Mouse (Mus musculus): ENCODE measurements around the gene Zbtb20.

The Zbtb20 gene

DNA sequence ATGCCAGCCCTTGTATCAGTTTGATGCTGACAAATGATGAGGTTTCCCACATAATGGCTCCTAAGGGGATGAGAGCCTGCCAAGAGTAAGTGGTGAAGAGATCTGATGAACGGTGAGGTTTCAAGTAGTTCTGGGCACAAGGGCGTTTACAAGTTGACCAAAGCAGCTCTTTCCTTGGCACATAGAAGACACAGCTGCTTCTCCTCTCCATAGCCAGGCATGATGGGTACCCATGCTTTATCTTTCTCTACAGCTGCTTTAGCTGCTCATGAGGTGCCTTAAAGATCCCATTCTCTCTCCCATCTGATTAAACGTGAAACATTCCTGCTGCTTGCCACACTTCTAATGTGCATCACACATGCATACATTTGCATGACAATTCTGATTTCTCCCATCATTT, 595.4 kb downstream of the Zbtb20 start:
- DNase-seq (ENCODE audit: low read depth in 1 of 2, low spot score in 2 of 2), result no peak

DNA sequence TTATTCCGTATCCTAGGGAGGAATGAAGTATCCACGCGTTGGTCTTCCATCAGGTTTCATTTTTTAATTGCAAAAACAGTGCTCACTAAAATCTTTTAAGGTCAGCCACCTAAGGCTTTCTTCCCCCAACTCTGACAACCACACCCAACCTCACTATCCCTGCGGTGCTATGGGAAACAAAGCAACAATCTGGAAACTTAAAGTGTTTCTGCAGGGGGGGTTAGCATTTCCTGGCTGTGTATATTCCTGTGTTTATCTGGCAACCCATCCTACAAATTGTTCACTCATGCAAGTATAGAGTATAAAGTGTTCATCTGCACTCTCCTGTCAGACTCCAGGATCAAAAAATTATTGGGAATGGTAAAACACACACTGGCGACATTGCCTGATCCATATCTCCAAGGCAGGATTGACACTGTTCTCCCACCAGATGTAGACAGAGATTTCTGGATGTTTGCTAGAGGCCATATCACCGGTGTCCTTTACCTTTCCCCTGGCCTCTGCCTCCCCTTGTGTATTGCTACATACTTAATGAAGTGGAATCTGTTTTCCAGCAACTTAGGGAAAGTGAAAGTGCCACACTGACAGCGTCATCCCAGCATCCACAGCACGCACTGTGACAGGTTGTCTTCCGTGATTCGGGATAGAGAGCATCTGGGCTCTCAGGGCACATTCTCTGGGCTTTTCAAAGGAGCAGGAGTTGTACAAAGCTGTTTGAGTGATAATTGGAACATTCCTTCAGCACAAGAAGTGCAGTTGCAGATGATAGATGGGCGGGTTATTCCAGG, 599.5 kb downstream of the Zbtb20 start:
- DNase-seq (ENCODE audit: low read depth in 1 of 2, low spot score in 2 of 2), result no peak

DNA sequence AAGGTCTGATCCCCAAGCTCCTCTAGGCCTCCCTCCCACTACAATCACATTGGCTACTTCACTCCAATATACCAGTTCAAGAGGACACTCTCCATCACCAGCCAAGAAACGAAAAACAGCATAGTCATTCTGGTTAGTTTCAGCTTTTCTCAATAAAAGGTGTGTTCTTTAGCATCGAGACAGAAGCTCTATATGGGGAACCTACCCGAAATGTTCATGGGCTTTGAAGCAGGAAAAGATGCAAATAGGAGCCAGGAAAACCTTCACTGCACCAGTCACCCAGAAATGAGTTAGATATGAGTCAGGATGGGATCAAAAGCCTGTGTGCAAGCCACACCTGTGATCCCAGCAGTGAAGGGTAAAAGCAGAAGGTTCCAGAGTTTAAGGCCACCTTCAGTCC, 601.2 kb downstream of the Zbtb20 start:
- no peak for DNase-seq (ENCODE audit: low read depth in 1 of 2, low spot score in 2 of 2)

DNA sequence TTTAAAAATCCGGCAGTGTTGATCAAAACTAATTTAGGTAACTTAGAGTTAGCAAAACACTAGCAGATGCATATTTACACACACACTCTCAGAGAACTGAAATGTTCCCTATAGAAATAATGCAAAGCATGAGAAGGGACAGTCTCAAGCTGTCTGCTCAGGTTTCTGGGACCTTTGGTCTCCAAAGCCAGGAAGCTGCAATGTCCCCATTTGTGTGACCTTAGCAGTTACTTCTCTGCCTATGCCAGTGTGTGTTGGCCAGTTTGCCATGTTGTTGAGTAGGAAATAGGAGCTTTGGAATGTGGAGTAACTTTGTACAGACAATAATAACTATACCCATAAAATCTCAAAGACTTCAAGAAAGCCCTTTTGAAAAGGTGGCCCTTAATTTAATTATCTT, 602.7 kb downstream of the Zbtb20 start:
- no peak for DNase-seq (ENCODE audit: low read depth in 1 of 2, low spot score in 2 of 2)

DNA sequence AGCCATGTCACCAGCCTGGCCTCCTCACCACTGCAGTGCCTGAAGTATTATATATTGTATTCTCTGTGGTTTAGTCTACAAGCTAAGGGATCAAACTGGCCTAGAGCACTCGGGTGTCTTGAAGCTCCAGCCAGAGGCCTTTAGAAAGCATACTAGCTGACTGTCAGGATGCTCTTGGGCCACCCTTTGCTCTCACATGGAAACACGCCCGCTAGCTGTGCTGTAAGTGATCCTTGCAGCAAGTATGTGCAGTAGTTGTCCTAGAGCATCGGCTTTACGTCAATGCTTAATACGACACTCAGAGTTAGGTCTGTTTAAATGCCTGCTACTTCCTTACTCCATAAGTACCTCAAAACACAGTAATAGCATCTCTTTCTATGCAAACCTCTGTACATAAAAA, 604.9 kb downstream of the Zbtb20 start:
- no peak for DNase-seq (ENCODE audit: low read depth in 1 of 2, low spot score in 2 of 2)

DNA sequence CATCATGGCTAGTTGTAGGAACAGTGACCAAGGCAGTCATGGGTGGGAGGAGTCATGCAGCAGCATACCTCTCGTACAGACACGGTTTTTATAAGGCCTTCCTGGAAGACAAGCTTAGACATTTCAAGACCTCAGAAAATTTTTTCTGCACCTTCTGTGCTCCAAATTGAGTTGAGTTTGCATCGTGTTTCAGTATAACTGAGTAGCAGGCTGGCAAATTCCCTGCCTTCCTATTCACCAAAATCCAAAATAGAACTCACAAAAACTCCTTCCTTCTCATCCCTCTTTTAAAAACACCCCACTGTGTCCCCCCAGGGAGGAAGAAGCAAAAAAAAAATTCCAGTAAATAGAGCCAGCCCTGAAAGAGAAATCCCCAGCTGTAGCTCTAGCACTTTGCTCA, 606.4 kb downstream of the Zbtb20 start:
- no peak for DNase-seq (ENCODE audit: low read depth in 1 of 2, low spot score in 2 of 2)

DNA sequence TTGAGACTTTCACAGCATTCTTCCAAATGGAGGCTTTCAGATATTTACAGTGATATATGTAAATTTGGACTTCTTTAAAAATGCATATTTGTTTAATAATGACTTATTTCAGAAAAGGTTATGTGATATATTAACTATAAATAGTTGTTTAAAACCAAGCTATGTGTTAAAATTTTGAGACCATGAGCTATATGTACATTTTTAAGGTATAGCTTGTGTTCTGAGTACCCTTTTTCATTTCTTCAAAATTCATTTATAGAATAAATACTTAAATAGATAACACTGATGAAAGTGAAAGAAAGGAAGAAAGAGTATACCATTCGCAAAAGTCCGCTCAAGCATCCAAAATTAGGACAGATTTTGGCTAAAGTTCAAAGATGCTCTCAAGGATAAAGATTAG, 607.1 kb downstream of the Zbtb20 start:
- no peak for DNase-seq (ENCODE audit: low read depth in 1 of 2, low spot score in 2 of 2)

DNA sequence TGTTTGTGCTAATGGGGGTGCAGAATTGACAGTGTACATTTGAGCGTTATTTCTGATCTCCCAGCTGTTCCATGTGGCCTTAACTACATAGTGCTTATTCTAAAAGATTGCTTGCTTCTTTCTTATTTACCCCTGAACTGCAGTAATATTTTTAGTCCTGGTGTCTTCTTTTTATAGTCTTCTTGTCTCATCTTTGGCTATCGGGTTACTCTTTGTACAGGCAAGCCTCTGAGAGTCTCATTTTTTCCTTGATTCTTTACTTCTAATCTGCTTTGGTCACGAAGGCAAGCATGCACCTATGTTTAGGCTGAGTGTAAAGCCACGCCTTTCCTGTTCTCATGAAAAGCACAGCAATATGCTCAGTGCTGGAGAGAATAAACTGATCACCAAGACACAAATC, 608.7 kb downstream of the Zbtb20 start:
- no peak for DNase-seq (ENCODE audit: low read depth in 1 of 2, low spot score in 2 of 2)

DNA sequence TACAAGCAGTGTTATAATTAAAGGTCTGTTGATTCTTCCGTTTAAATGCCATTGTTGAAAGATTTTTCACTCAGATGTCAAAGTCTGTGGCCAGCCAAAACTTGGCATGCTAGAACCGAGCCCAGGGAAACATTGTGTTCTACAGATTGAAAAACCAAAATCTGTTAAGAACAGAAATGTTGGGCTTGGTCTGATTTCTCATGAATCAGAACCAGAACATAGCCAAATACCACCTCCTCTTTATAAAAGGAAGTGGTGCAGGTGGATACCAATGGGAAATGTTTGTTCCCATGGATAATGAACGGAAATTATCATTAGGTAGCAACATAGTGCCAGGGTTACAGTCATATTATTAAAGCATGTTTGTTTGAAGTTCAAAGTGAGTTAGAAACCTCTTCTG, 613.7 kb downstream of the Zbtb20 start:
- DNase-seq (ENCODE audit: low read depth in 1 of 2, low spot score in 2 of 2), result no peak

DNA sequence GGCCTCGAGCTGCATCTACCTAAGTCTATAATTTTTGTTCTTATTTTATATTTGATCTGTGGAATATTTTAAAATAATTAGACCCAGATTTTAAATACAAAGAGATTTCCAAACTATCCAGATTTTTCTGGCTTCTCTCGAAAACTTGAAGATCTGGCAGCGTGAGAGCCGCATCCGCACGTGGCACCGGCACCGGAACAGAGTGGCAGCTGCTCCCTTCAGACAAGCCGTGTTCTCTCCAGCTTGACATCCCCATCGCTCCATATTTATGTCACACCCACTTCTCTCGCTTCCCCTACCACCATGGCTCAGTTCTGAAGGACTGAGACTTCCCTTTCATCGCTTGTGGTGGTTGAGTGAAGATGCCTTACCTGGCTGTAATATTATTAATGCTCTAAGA, 614.3 kb downstream of the Zbtb20 start:
- no peak for DNase-seq (ENCODE audit: low read depth in 1 of 2, low spot score in 2 of 2)

DNA sequence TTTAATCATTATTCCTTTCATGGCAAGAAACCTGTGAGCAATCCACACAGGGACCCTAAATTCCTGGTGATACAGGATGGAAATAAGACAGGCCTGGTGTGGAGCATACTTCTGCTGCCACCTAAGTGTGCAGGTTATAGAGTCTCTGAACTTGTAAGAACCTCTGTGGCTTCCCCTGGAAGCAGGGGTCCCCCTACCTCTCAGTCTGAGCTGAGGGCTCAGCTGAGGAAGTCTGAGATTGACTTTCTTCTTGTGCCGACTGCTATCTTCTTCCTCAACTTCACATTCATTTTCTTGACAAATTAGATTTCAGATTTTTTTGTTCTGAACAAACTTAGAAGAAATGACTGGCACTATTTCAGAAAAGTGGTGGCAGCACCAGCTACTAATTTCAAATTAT, 617.2 kb downstream of the Zbtb20 start:
- no peak for DNase-seq (ENCODE audit: low read depth in 1 of 2, low spot score in 2 of 2)

DNA sequence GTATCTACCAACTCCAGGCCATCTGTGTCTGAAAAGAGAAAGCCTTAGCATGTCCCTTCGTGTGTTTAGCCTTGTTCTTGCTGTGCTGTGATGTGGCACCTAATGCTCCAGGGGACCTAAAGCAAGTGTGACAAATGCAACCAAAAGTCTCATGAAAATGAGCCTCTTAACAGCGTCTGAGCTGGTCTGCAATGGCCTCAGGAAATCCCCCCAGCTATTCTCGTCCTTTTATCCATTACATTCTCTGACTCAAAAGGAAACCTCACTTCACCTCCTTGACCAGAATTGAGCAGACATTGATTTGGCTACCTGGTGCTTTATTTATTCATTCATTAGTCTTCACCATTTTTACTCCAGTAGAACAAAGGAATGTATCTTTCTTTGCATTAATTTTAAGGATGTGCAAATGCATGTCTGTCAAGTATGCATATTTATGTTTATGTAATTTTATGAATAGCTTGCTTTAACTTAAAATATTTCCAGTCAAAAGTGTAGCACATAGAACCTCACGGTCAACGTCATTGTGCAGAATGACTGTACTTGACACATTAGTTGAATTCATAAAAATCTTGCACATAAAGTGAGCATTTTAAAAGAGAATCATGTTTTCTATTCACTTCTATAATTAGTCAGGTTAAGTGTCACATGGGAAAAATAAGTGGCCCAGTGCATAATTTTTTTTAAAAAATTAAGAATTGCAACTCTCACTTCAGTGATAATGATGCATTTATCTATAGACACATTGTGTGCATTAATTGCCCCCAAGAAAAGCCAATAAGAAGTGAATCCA, 618.1 kb downstream of the Zbtb20 start:
- DNase-seq (ENCODE audit: low read depth in 1 of 2, low spot score in 2 of 2), result no peak

DNA sequence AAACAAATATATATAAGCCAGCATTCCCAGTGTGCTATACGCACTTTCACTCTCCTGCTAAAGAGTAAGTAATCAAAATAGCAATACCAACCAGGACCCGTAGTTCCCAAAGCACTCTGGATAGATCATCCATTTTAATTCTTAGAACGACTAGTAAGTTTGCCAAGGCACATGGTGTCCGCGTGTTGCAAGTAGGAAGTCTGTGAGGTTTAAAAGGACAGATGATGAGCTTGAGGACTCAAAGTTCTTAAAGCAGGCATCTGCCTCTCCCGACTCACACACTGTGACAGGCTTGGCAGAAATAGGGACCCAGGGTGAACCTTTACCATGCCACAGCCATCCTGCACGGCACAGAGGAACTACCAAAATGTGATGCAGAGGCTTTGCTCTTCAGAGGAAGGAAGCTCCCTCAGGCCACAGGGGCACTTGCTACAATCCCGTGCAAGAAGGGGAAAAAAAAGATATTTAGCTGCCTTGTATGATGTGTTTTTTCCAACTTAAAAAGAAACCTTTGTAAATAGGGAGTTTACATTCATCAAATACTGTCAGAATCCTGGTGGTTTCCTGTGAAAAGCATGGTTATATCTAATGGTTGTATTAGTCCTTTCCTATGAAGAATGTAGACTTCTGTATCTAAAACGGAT, 619.6 kb downstream of the Zbtb20 start:
- DNase-seq (ENCODE audit: low read depth in 1 of 2, low spot score in 2 of 2), result no peak

DNA sequence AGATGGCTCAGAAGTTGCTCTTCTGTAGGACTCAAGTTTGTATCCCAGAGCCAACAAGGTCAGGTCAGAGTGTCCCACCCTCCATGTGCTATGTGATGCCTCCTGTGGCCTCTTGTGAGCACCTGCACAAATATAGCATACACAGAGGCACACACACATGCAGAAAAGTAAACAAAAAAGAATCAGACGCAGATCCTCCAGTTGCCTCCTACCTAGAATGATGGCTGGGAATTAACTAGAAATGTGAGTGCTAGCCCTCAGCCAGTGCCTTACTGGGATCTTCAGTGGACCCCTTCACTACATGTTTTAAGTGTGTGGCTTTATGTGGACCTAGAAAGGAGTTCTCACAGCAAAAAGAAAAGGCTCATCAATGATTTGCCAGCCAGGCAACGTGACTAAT, 621.4 kb downstream of the Zbtb20 start:
- no peak for DNase-seq (ENCODE audit: low read depth in 1 of 2, low spot score in 2 of 2)

DNA sequence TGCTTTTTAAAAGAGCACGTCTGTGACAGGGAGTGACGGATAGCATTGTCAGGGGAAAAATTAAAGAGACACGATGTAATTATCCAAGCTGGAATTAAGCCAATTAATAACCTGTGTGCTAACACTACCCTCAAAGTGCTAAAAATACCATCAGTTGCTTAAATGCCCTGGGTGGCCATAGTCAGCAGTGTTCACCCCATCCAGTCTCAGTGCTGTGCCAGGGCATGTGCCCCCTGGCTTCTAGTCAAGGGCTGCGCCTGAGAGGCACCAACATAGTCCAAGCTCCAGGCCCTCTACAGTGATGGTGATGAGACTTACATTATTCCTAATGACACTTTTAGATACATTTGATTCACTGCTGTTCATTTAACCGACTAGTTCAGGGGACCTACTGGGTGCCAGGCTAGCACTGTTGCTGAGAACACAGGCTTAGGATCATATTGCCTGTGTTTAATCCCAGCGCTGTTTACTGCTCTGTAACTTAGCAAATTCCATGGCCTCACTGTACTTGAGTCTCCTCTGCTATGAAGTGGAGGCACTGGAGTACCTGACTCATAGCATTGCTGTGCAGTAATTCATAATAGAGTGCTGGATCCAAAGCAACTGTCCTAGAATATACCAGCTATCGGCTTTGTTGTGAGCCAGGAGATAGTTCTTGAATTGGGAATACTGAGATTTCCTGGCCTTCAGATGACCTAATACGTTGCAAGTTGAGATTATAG, 624.6 kb downstream of the Zbtb20 start:
- no peak for DNase-seq (ENCODE audit: low read depth in 1 of 2, low spot score in 2 of 2)

DNA sequence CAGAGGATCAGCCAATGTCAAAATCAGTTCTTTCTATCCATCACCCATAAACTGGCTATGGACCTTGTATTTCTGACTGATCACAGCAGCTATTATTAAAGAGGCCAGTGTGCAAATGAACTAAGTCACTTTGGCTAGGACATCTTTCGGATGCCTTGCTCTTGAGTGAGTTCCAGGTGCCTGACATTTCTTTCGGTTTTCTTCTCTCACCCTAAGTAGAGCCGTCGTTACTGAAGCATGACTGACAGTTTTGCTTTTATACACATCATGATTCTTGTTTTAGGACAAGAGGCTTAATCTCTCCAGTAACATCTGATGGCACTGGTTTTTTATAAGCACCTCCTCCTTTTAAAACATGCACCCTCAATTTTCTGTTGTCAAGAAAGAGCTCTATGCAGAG, 625.6 kb downstream of the Zbtb20 start:
- no peak for DNase-seq (ENCODE audit: low read depth in 1 of 2, low spot score in 2 of 2)

DNA sequence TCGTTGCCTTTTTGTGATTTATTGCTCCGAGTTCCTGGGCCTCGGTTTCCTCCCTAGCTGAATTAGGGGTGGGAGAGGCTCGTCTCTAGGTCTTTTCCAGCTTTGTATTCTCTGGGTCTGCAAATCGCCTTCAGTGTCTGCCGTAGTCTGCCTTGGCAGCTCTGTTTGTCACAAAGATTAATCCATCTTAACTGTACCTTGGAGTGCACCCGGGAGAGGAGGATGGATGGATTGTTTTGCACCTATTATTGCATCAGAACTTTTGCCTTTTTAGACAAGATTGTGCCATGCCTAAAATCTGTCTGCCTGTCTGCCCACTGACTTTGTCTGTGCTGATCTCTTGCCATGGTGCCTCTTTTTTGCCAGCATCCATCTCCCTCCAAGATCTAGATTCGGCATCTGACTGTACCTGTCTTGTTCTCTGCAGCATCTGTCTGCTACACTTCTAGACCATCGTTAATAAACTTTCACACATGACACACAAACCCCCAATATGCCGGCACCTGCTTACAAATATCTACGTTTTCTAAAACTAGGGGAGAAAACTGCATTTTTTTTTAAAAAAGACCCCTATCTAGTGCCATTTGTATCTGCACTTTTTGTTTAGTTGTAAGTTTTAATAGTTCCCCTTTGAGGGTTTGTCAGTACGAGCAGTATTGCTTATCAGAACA, 626.8 kb downstream of the Zbtb20 start:
- no peak for DNase-seq (ENCODE audit: low read depth in 1 of 2, low spot score in 2 of 2)

DNA sequence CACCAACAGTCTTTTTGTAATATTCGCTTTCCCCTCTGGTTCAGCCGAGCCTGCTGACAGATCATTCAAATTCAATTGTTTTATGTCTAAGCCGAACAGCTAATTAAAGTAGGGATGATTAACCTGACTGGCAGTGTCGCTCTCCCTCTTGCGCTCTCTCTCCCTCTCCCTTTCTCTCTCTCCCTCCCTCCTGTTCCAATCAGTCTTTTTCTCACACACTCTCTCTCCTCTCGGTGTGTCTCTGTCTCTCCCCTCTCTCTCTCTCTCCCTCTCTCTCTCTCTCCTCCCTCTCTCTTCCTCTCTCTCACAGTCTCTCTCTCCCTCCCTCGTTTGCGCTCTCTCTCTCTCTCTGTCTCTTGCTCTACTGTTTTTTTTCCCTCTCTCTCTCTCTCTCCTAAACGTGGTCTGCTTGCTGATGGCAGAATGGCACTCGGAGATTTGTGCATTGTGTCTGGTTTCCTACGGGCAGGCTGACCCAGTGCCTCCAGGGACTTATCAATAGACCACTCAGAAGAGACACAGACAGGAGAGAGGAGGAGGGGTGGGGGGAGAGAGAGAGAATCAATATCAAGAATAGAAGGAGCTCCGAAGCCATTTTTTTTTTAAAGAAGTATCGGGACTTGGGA, 627.4 kb downstream of the Zbtb20 start:
- DNase-seq (ENCODE audit: low read depth in 1 of 2, low spot score in 2 of 2), result no peak

DNA sequence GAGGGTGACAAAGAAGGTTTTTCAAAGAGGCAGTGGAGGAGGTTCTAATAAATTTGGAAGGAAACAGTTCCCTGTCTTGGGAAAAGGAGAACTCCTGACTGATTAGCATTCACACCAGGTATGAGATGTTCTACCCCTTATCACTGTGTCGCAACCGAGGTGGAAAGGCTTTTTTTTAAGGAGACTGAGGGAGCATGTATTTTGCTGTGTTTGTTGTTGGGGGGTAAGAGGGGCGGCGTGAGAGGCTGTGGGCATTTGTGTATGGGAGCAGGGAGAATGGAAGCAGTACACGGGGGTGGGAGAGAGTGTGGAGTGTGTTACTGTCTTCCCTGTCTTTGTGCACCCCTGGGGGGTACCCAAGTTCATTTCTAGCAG, 627.9 kb downstream of the Zbtb20 start:
- no peak for DNase-seq (ENCODE audit: low read depth in 1 of 2, low spot score in 2 of 2)

DNA sequence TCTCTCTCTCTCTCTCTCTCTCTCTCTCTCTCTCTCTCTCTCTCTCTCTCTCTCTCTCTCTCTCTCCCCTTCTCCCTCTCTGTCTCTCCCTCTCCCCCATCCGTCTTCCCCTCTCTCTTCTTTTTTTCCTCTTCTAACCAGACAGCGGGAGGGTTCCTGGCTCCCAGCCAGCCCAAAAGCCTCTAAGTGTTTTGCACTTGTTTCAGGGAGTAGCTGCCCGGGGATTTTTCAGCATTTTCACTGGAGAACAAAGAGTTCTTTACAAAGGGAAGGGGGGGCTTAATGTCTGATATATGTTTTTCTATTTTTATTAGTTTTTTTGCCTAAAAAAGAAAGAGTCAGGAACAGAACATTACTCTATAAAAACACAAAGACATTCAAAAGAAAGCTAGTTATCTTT, 628.5 kb downstream of the Zbtb20 start:
- DNase-seq (ENCODE audit: low read depth in 1 of 2, low spot score in 2 of 2), result no peak

DNA sequence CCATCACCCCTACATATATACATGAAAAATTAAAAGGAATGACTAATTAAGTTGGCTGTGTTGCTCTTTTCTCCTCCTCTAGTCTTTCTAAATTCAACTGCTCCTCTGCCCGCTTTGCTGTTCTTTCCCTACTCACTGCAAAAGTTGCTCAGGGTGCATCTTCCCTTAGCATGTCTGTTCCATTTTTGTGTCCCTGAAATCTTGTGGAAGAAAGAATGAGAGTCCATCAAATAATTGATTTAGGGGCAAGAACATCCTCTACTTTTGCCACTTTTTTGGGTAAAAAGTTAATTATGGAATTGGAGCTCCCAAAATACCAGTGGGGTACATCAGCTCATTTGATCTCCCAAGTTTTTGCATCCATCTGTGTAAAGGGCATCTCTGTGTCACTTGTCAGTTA, 628.9 kb downstream of the Zbtb20 start:
- no peak for DNase-seq (ENCODE audit: low read depth in 1 of 2, low spot score in 2 of 2)

Measured in monocyte, adult 2 months (primary cell).